Mouse (Mus musculus) heart, adult 2 months (tissue): ENCODE results near the gene Kcng3.

Experiments
- CTCF ChIP-seq: fragments of 200-600 bp; IDR thresholded peaks from 2 replicates; pipeline ENCODE4 v1.8.1; 2022; ENCODE audit warnings: antibody characterized with exemption, mild to moderate bottlenecking, moderate library complexity
- EP300 ChIP-seq: fragments of 200-500 bp; IDR thresholded peaks from 2 replicates; pipeline ENCODE4 v1.6.1; 2011; ENCODE audit warnings: low read depth, low read length, control low read depth; ENCODE audit not compliant: insufficient read depth
- POLR2A ChIP-seq: fragments of 200-500 bp; IDR thresholded peaks from 2 replicates; pipeline ENCODE4 v1.6.1; 2011; ENCODE audit warnings: mild to moderate bottlenecking, low read depth, low read length, control low read depth; ENCODE audit not compliant: insufficient read depth

- TF ChIP-seq POLR2A = no peak
- no peak for TF ChIP-seq CTCF
- no peak for TF ChIP-seq EP300
These were observed 49.1 kb downstream of the Kcng3 start for GRCm38 (mm10) chr17:83582585-83582984.
